Mouse (Mus musculus): ENCODE data around the gene Gm20388.

- no peak for TF ChIP-seq GATA1 (IDR thresholded peaks at IDR 0.05; ENCODE audit: low read length)
- no peak for TF ChIP-seq TAL1 (IDR thresholded peaks at IDR 0.05; ENCODE audit: low read length)
Measured at GRCm38 (mm10) chr8:122155082-122155643, 2244.5 kb downstream of the Gm20388 start.

Data from erythroblast, embryonic 14.5 days (primary cell).